Mouse (Mus musculus) left cerebral cortex, adult 6 months (tissue): Measurements from ENCODE around the gene Olfr50. TPM values are rescaled to one million over a fixed set of nuclear protein-coding genes. Genes with fewer than 3 reads are reported as not detected.

Experiments used
- long read RNA-seq, 2 experiments: library from polyadenylated mRNA; unstranded; transcript quantifications; one replicate each; pipeline ENCODE4 v2.0.0; 2019 to 2020
- polyA plus RNA-seq: library from polyadenylated mRNA; unstranded; fragments of <200 nt; fragmentation: Nextera tagmentation; gene quantifications from 2 replicates; pipeline ENCODE4 v1.2.3, GENCODE M21; 2021

Gene Olfr50
- not detected in 2 replicates for polyA plus RNA-seq
- long read RNA-seq, experiment 1 = 0 reads
- long read RNA-seq, experiment 2 = 0 reads

GRCm38 (mm10) chr2:36790238-36790637 is at the start of gene Olfr50:
Olfr50 (plus strand) TSS chr2:36790538.

GRCm38 (mm10) chr2:36783976-36784375 is 6.4 kb upstream of the Olfr50 start, which contains the start of gene Olfr348:
Olfr348 (plus strand) TSS chr2:36784276.

GRCm38 (mm10) chr2:36816932-36817331 is 26.6 kb downstream of the Olfr50 start, which contains the start of gene Olfr3:
Olfr3 (minus strand) TSS chr2:36817032.

GRCm38 (mm10) chr2:36846010-36846409 is 55.7 kb downstream of the Olfr50 start, which contains the start of gene Olfr350:
Olfr350 (plus strand) TSS chr2:36846310.

Other genes starting within 250 kb of the Olfr50 start
- gene Olfr344, start 223.9 kb upstream of the Olfr50 start, polyA plus RNA-seq = not detected in 2 replicates
- not detected in 2 replicates for gene Olfr345, start 150.5 kb upstream of the Olfr50 start, polyA plus RNA-seq
- not detected in 2 replicates for gene Olfr346, start 104.8 kb upstream of the Olfr50 start, polyA plus RNA-seq
- not detected in 2 replicates for gene Olfr347, start 58.6 kb upstream of the Olfr50 start, polyA plus RNA-seq
- not detected in 2 replicates for gene Olfr348, start 6.3 kb upstream of the Olfr50 start, polyA plus RNA-seq
- gene Olfr3, start 26.5 kb downstream of the Olfr50 start, polyA plus RNA-seq = not detected in 2 replicates
- gene Olfr350, start 55.8 kb downstream of the Olfr50 start, polyA plus RNA-seq = not detected in 2 replicates
- gene Olfr351, start 72.1 kb downstream of the Olfr50 start, polyA plus RNA-seq = not detected in 2 replicates
- not detected in 2 replicates for gene Olfr352, start 77.9 kb downstream of the Olfr50 start, polyA plus RNA-seq
- not detected in 2 replicates for gene Olfr353, start 102.4 kb downstream of the Olfr50 start, polyA plus RNA-seq
- not detected in 2 replicates for gene Olfr354, start 115.1 kb downstream of the Olfr50 start, polyA plus RNA-seq
- not detected in 2 replicates for gene Olfr355, start 138.4 kb downstream of the Olfr50 start, polyA plus RNA-seq
- not detected in 2 replicates for gene Olfr356, start 146.6 kb downstream of the Olfr50 start, polyA plus RNA-seq
- not detected in 2 replicates for gene Olfr357, start 203.3 kb downstream of the Olfr50 start, polyA plus RNA-seq
- gene Olfr358, start 218.8 kb downstream of the Olfr50 start, polyA plus RNA-seq = not detected in 2 replicates